Mouse (Mus musculus) liver, embryonic 16.5 days (tissue): ENCODE data around the gene Crtac1. TPM values are rescaled to one million over a fixed set of nuclear protein-coding genes. Genes with fewer than 3 reads are reported as not detected.

Experiments
- ATAC-seq: fragments of 200-750 bp; cut with Nextera tagmentation; 2 replicates; pipeline ENCODE4 v1.8.0; 2017; ENCODE audit warnings: low read depth, mild to moderate bottlenecking, moderate number of reproducible peaks, moderate library complexity
- H3K27ac ChIP-seq: fragments of 300-500 bp; sonication (generic); 2 replicates; pipeline ENCODE4 v1.5.1; 2014; ENCODE audit warnings: mild to moderate bottlenecking, low read length
- H3K27me3 ChIP-seq: fragments of 300-500 bp; sonication (generic); 2 replicates; pipeline ENCODE4 v1.6.1; 2014; ENCODE audit warnings: low read depth, low read length, mixed read lengths; ENCODE audit not compliant: control insufficient read depth, insufficient read depth
- H3K36me3 ChIP-seq: fragments of 300-500 bp; sonication (generic); 2 replicates; pipeline ENCODE4 v1.6.1; 2014; ENCODE audit warnings: mild to moderate bottlenecking; ENCODE audit not compliant: control insufficient read depth, insufficient read depth
- H3K4me1 ChIP-seq: fragments of 300-500 bp; sonication (generic); 2 replicates; pipeline ENCODE4 v1.6.1; 2014; ENCODE audit warnings: low read depth, low read length, mixed read lengths; ENCODE audit not compliant: control insufficient read depth
- H3K4me2 ChIP-seq: fragments of 300-500 bp; sonication (generic); 2 replicates; pipeline ENCODE4 v1.6.1; 2014; ENCODE audit warnings: low read depth, low read length, mixed read lengths
- H3K4me3 ChIP-seq: fragments of 300-500 bp; sonication (generic); 2 replicates; pipeline ENCODE4 v1.5.1; 2014; ENCODE audit warnings: low read depth, mild to moderate bottlenecking, low read length
- H3K9ac ChIP-seq: fragments of 300-500 bp; sonication (generic); 2 replicates; pipeline ENCODE4 v1.6.1; 2014; ENCODE audit warnings: low read depth, low read length
- H3K9me3 ChIP-seq: fragments of 300-500 bp; sonication (generic); replicated peaks from 2 replicates; pipeline ENCODE4 v1.6.1; 2016; ENCODE audit warnings: low read length; ENCODE audit not compliant: control insufficient read depth
- WGBS: fragments of 180-500 bp; shearing (Covaris S2); extraction: QIAGEN DNeasy Blood & Tissue Kit; methylation state at CpG from one replicate; pipeline ENCODE4 v1.1.7; 2014; ENCODE audit not compliant: insufficient replicate concordance; 5-methylcytosine and 5-hydroxymethylcytosine counted together
- polyA plus RNA-seq: library from polyadenylated mRNA; unstranded; fragments of >200 nt; fragmentation: Nextera tagmentation; extraction: Ambion mirVana; gene quantifications from 2 replicates; pipeline ENCODE4 v1.2.1, GENCODE M21; 2015

The Crtac1 gene
- polyA plus RNA-seq, 1 experiment from 2014 or later: 0.08 TPM

GRCm38 (mm10) chr19:42432761-42433160 is 1.2 kb upstream of the Crtac1 start:
- H3K27ac ChIP-seq: no peak overlapping the region
- no peaks in the 10 kb centered on the region; the same call in 1 of the 2 replicates for H3K4me1 ChIP-seq
- ATAC-seq: no peak
- H3K9ac ChIP-seq: no peak overlapping the region
- H3K36me3 ChIP-seq: no peaks in the 10 kb centered on the region
- no peak overlapping the region for H3K4me2 ChIP-seq
- no peak overlapping the region for H3K4me3 ChIP-seq
- H3K27me3 ChIP-seq: peaks cover 59% of the 10 kb centered on the region
- no peaks in the 10 kb centered on the region for H3K9me3 ChIP-seq
- 29% methylated on average over 8 of the region's 8 CpGs for WGBS

- no peak overlapping the region for H3K9ac ChIP-seq
These were observed 608 bp upstream of the Crtac1 start for GRCm38 (mm10) chr19:42432191-42432590.

GRCm38 (mm10) chr19:42430981-42431380 is 602 bp downstream of the Crtac1 start:
- H3K27me3 ChIP-seq: peaks cover 59% of the 10 kb centered on the region

More at GRCm38 (mm10) chr19:42432191-42432590, 608 bp upstream of the Crtac1 start:
- Histone ChIP-seq H3K27me3 (peaks cover 59% of the 10 kb centered on the region), H3K36me3 (no peaks in the 10 kb centered on the region), H3K9me3 (no peaks in the 10 kb centered on the region), H3K4me2 (peak overlapping the region; percentile 52), H3K27ac (no peak overlapping the region), H3K4me3 (peak overlapping the region; percentile 39), H3K4me1 (no peaks in the 10 kb centered on the region; the same call in 1 of the 2 replicates)
- ATAC-seq: no peak
- WGBS: under 1% methylated on average over 35 of the region's 44 CpGs

GRCm38 (mm10) chr19:42429410-42429809 is 2.2 kb downstream of the Crtac1 start:
- Histone ChIP-seq H3K27me3 (peaks cover 52% of the 10 kb centered on the region), H3K9me3 (no peaks in the 10 kb centered on the region), H3K9ac (no peak overlapping the region), H3K27ac (no peak overlapping the region), H3K4me3 (no peak overlapping the region), H3K36me3 (no peaks in the 10 kb centered on the region), H3K4me1 (no peaks in the 10 kb centered on the region; the same call in 1 of the 2 replicates), H3K4me2 (no peak overlapping the region)
- WGBS: 8% methylated on average over 3 of the region's 3 CpGs
- no peak for ATAC-seq

More at GRCm38 (mm10) chr19:42430981-42431380, 602 bp downstream of the Crtac1 start:
- no peak for ATAC-seq
- no peaks in the 10 kb centered on the region for H3K36me3 ChIP-seq
- H3K9me3 ChIP-seq: no peaks in the 10 kb centered on the region
- no peak overlapping the region for H3K9ac ChIP-seq
- WGBS: 4% methylated on average over 19 of the region's 19 CpGs
- H3K4me1 ChIP-seq: no peaks in the 10 kb centered on the region; the same call in 1 of the 2 replicates
- H3K4me3 ChIP-seq: no peak overlapping the region
- H3K4me2 ChIP-seq: no peak overlapping the region
- no peak overlapping the region for H3K27ac ChIP-seq

- Histone ChIP-seq H3K4me2 (no peak overlapping the region), H3K9ac (no peak overlapping the region), H3K27me3 (peaks cover 10% of the 10 kb centered on the region), H3K4me3 (no peak overlapping the region), H3K36me3 (no peaks in the 10 kb centered on the region), H3K4me1 (no peaks in the 10 kb centered on the region), H3K9me3 (no peaks in the 10 kb centered on the region), H3K27ac (no peak overlapping the region)
- no peak for ATAC-seq
- 5% methylated on average over 3 of the region's 3 CpGs for WGBS
These were observed 6.4 kb downstream of the Crtac1 start for GRCm38 (mm10) chr19:42425208-42425607.

GRCm38 (mm10) chr19:42415042-42415441 is 16.5 kb downstream of the Crtac1 start:
- no peak overlapping the region for H3K4me2 ChIP-seq
- H3K4me1 ChIP-seq: no peaks in the 10 kb centered on the region
- H3K27ac ChIP-seq: no peak overlapping the region
- no peak overlapping the region for H3K9ac ChIP-seq
- H3K27me3 ChIP-seq: peaks cover 4% of the 10 kb centered on the region; the same call in 1 of the 2 replicates
- 71% methylated on average over 8 of the region's 8 CpGs for WGBS
- H3K36me3 ChIP-seq: no peaks in the 10 kb centered on the region
- ATAC-seq: no peak
- H3K4me3 ChIP-seq: no peak overlapping the region
- no peaks in the 10 kb centered on the region for H3K9me3 ChIP-seq

GRCm38 (mm10) chr19:42409856-42410255 is 21.7 kb downstream of the Crtac1 start:
- H3K4me1 ChIP-seq: no peaks in the 10 kb centered on the region
- 34% methylated on average over 5 of the region's 5 CpGs for WGBS
- no peak overlapping the region for H3K27ac ChIP-seq
- H3K36me3 ChIP-seq: no peaks in the 10 kb centered on the region
- H3K4me3 ChIP-seq: no peak overlapping the region
- no peaks in the 10 kb centered on the region for H3K9me3 ChIP-seq
- ATAC-seq: no peak
- no peak overlapping the region for H3K4me2 ChIP-seq
- no peak overlapping the region for H3K9ac ChIP-seq
- H3K27me3 ChIP-seq: peaks cover 14% of the 10 kb centered on the region

- Histone ChIP-seq H3K4me3 (no peak overlapping the region), H3K9me3 (no peaks in the 10 kb centered on the region), H3K27me3 (peaks cover 14% of the 10 kb centered on the region), H3K4me1 (no peaks in the 10 kb centered on the region), H3K9ac (no peak overlapping the region), H3K27ac (no peak overlapping the region), H3K36me3 (no peaks in the 10 kb centered on the region), H3K4me2 (no peak overlapping the region)
- 3% methylated on average over 19 of the region's 19 CpGs for WGBS
- ATAC-seq: no peak
These were observed 22.4 kb downstream of the Crtac1 start for GRCm38 (mm10) chr19:42409226-42409625.

GRCm38 (mm10) chr19:42404364-42404763 is 27.2 kb downstream of the Crtac1 start:
- no peak overlapping the region for H3K4me2 ChIP-seq
- H3K27ac ChIP-seq: no peak overlapping the region
- no peaks in the 10 kb centered on the region for H3K36me3 ChIP-seq
- no peak overlapping the region for H3K4me3 ChIP-seq
- no peaks in the 10 kb centered on the region for H3K4me1 ChIP-seq
- H3K27me3 ChIP-seq: peaks cover 7% of the 10 kb centered on the region
- H3K9me3 ChIP-seq: no peaks in the 10 kb centered on the region
- no peak for ATAC-seq
- WGBS: 67% methylated on average over 15 of the region's 15 CpGs
- no peak overlapping the region for H3K9ac ChIP-seq
